Mouse (Mus musculus) kidney, adult 11 months (tissue): ENCODE results near the gene Chmp2a.

Source experiments
- DNase-seq: peaks from one replicate; pipeline ENCODE4 v3.0.0; 2022

Gene Chmp2a

DNA sequence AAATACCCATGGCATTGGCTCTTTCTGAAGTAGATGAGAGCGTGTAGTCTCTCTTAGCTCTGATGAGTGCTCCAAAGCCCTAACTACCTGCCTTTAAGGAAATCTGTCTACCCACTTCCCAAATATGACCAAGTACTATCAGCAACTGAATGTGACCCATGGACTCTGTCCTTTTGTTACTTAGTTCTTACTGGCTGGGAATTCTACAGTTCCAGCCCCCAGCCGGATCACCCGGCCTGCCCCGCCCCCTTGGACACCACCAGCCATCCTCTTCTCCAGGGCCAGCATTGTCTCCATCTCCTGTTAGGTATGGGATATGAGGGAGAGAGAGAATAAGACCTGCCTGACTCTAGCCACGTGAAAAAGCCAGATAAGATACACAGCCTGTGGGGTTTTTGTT, 36.6 kb downstream of the Chmp2a start, which contains the start of gene Slc27a5:
Gene Slc27a5 (minus strand): TSS at position 140 of the 400 bp plus-strand sequence.
- no peak for DNase-seq

DNA sequence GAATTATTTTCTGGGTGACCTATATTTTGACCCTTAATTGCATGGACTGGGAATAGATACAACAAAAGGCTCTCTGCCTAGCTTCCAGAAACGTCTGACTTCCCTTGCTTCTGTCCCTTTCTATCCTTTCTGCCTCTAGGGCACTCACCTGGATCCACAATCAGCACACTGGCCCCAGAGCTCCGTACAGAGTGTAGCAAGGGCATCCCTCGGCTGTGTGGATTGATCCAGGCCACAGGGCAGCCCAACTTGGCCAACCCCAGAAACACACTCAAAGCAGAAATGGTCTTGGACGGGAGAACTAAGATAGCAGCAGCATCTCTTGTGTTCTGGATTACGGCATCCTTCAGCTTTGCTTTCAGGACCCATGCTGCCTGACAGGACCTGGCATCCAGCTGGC, 37.4 kb downstream of the Chmp2a start:
- no peak for DNase-seq

DNA sequence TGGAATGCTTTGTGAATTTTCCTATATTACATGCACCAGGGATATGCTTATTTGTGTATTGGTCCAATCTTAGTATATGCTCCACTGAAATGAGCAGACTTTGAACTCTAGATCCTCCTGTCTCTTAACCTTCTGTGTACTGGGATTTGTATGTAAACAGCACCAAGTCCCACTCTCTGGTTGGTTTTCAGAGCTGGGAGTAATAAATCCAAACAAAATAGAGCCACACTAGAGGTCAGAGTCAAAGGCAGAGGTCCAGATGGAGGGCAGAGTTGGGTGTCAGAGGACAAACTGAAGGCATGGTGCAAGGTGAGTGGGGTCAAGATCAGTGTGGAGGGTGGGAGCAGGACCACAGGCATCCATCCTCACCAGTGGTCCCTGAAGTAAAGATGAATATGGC, 38.7 kb downstream of the Chmp2a start:
- no peak for DNase-seq

DNA sequence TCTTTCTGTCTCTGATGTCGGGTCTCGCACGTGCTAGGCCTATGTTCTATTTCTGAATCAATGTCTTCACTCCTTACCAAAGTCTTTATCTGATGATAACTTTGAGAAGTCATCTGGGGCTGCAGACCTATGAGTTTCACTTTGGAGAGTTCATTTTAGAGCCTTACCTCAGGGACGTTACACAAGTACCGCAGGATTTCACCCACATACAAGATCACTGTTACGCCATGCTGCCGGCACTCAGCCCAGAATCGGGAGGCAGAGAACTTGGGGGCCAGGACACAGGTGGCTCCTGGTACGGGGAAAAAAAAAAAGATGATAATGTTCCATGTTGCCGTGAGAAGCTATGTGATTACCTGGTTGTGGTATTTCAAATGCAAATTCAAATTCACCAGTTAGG, 41.5 kb downstream of the Chmp2a start:
- no peak for DNase-seq

DNA sequence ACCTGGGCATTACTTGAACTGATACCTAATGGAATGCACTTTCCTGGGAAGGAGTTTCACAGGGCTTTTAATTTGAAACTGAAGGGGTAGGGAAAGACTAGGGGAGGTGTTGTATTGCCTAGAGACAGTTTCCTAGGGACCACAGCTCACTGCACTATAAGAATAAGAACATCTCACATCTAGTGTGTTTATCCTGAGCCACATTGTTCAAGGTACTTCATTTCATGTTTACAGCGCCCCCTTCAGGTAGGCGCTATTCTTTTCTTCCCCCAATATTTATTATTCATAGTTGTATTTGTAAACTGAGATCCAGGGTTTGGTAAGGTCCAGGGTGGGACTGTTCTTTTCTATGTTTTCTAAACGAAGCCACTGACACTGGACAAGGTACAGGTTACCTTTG, 42.4 kb downstream of the Chmp2a start:
- DNase-seq: no peak

DNA sequence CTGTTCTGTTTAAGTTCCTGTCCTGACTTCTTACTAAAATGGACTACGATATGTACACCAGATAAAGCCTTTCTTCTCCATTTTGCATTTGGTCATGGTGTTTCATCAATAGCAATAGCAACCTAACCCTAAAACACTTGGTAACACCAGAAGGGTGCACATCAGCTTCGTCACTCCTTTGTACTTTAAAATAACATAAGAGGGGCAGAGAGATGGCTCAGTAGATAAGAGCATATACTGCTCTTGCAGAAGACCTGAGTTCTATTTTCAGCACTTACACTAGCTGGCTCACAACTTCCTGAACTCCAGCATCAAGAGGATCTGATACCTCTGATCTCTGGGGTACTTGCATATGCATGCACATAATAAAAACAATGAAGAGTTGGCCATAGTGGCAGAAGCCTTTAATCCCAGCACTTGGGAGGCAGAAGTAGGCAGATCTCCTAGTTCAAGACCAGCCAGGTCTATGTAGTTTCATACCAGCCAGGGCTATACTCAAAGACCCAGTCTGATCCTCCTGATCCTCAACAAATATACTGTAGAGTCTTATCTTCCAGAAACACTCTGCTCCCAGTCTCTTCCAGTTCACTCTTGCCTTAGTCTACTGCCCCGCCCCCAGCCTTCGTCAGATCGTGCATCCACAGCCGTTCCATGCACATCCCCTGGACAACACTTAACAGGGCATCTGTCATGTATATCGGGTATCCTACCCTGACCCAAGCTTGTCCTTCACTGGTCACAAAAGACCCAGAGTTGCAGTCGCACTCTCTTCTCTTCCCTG, 47.0 kb downstream of the Chmp2a start:
- no peak for DNase-seq

DNA sequence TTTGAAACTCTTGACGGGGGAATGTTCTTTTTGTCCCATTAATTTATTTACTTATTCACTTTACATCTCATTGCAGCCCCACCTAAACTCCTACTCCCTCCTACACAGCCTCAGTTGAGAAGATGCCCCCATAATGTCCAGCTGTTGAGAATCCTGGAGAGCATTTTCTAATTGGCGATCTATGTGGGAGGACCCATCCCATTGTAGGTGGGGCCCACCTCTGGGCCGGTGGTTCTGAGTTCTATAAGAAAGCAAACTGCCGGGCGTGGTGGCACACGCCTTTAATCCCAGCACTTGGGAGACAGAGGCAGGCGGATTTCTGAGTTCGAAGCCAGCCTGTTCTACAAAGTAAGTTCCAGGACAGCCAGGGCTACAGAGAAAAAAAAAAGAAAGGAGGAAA, 47.7 kb downstream of the Chmp2a start:
- DNase-seq: no peak

DNA sequence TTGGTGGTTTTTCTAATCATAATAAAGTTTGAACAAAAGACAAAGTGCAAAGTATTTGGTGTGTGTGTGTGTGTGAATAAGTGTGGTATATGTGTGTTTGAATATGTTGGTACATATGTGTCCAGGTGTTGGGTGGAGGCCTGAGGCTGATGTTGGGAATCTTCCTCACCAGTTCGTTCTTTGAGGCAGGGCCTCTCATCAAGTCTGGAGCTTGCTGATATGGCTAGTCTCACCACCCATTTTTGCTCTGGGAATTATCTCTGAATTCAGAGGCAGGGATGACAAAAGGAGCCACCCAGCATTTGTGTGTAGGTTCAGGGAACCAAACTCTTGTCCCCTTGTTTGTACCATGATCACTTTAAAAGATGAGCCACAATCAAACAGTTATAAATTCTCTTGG, 48.9 kb downstream of the Chmp2a start:
- no peak for DNase-seq
